Mouse (Mus musculus) frontal cortex, adult (tissue): Measurements from ENCODE around the gene Aurkb.

Experiments
- ATAC-seq: cut with Nextera tagmentation; 2 replicates; pipeline ENCODE4 v1.9.2; 2017; ENCODE audit warnings: mild to moderate bottlenecking, moderate library complexity, mixed read lengths; ENCODE audit not compliant: low TSS enrichment

The Aurkb gene

DNA sequence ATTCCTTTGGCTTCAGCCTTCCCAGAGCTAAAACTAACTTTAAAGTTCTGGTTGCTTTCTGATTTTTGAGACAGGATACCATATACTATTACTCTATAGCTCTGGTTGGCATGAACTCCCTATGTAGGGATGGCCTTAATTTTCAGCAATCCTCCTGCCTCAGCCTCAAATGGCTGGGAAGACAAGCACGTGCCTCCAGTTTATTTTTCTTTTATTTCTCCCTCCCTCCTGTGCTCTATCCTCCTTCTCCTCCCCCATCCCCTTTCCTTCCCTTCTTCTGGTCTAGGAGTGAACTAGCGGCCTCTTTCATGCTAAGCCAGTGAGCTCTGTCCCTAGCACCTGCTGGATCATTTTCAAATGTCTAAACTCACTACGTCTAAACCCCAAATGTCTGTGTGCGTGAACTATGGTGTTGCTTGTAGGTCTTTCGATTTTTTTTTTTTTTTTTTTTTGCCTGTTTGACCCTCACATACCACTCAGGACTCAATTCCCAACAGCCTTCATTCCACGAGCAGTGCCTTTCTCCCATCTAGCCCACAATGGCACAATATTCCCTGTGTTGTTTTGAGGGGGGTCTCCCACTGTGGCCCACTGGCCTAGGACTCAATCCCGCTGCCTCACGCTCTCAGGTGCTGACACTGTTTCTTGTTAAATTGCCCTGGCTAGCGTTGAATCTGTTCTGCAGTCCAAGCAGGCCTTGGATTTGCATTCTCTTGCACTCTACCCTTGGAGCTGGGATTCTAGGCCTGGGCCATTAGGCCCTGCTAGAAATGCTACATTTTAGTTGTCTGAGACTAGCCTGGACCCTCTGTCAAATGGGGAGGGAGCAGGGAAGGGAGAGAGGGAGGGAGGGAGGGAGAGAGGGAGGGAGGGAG, 19.0 kb downstream of the Aurkb start:
- no peak for ATAC-seq

GRCm38 (mm10) chr11:69065394-69065925, 20.0 kb downstream of the Aurkb start:
- ATAC-seq = no peak

- peak; percentile 20; the same call in 1 of the 2 replicates for ATAC-seq
Observed at GRCm38 (mm10) chr11:69066163-69066861, 20.9 kb downstream of the Aurkb start.

GRCm38 (mm10) chr11:69066956-69067355, 21.5 kb downstream of the Aurkb start:
- ATAC-seq = no peak

DNA sequence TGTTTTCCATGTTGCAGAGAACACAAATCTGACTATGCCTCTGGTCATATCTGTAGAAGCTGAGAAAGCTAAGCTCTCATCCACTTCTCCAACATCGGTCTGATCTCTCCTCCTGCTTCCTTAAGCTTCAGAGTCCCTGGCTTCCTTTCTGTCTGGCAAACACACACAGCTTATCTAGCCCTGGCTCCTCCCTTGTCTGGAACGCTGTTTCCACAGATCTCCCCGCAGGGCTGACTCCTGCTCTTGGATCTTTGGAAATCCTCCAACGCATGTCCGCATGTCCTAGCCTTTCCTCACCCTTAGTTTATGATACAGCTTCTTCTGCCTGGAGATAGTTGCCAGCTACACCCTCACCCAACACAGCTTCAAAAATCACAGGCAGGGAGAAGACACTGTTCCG, 22.2 kb downstream of the Aurkb start:
- ATAC-seq = no peak

DNA sequence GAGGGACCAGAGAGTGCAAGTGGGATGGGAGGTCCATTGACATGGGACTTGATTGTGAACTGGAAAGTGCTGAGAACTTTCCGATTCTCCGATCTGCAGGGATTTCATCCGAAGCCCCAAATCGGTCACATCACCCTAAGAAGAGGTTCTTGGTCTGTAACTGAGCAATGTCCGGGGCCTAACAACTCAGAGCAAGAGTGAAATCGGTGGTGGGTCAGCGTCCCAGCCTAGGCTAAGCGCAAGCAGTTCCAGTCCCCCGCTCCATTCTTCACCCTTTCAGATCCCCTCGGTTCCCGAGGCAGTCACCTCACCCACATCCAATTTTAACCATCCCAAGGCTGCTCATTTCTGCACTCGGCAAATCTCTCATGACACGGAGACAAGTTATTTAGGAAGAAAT, 24.6 kb downstream of the Aurkb start:
- no peak for ATAC-seq

DNA sequence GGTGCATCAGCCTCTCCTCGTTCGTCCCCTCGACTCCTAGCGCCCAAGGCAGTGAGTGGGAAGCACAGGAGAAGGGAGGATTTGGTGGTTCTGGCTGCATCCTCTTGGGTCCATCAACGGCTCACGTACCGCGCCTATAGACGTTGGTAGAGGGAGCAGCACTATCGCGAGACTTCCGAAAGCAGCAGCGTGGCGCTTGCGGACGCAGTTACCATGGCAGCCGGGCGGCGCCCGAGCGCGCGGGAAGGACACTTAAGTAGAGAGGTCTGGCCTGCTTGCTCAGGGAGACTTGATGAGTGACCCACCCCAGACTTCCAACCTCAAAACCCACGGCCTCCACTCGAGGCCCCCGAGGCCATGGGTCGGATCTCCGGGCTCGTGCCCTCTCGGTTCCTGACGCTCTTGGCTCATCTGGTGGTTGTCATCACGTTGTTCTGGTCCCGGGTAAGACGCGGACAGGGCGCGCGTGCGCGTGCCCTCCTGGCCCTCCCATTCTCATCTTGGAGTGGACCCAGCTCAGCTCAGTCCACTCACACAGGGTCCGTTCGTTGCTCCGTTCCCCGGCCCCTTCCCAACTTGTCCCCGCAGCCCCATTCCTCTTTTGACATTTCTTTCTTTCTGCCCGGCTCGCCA, 25.3 kb downstream of the Aurkb start, which contains the start of gene Tmem107:
TSS of gene Tmem107 (plus strand) at position 217 of the 633 bp plus-strand sequence.
- peak; percentile 79 for ATAC-seq

- no peak for ATAC-seq
Observed at GRCm38 (mm10) chr11:69071262-69071661, 25.8 kb downstream of the Aurkb start.

- ATAC-seq = no peak
Observed at GRCm38 (mm10) chr11:69072234-69072633, 26.8 kb downstream of the Aurkb start.

DNA sequence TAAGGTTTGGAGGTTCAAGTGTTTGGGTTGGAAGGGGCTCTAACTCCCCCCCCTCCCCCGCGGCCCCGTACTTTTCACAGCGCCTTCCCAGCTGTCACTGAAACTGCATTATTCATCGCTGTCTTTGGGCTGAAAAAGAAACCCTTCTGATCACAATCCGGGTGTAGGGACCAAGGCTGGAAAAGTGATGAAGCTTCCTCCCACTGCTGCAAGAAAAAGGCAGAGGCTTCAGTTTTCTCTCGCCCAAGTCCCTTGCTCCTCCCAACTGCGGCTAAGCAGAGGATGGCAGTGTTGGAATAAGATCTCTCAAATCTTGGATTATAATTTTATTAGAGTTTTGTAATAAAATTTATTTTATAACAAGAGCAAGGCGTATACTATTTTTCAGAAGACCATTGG, 27.2 kb downstream of the Aurkb start:
- ATAC-seq = peak; percentile 21; the same call in 1 of the 2 replicates

GRCm38 (mm10) chr11:69073065-69073888, 27.8 kb downstream of the Aurkb start:
- peak; percentile 31; the same call in 1 of the 2 replicates for ATAC-seq

DNA sequence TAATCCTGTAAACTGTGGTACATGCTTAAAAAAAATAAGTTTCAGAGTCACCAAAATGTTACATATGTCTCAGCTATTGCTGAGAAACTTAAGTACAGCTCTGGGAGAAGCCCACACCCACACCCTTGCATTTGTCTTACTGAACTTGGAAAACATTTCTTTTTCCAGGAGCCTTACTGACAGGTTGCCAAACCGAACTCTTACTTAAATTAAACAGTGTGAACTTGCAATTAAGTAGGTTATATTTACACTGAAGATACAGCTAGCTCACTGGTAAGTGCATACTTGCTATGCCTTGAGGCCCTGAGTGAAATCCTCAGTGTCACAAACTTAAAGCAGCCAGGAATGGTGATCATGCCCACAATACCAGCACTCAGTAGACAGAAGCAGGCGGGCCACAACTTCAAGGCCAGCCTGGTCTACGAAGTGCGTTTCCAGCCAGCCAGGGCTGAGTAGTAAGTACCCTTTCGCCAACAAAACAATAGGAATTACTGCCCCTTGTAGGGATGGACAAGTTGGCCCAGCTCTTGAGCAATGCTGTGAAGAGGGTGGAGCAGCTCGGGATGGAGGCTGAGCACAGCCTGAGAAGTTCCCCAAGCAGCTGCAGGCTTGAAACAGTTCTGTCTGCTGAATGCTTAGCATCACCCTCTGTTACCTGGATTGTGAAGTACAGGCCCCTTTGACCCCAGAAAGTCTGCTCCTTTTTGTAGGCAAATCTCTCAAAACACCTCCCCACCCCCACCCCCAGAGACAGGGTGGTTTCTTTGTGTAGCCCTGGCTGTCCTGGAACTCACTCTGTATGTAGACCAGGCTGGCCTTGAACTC, 28.7 kb downstream of the Aurkb start:
- no peak for ATAC-seq

GRCm38 (mm10) chr11:69074776-69075069, 29.3 kb downstream of the Aurkb start:
- no peak for ATAC-seq

DNA sequence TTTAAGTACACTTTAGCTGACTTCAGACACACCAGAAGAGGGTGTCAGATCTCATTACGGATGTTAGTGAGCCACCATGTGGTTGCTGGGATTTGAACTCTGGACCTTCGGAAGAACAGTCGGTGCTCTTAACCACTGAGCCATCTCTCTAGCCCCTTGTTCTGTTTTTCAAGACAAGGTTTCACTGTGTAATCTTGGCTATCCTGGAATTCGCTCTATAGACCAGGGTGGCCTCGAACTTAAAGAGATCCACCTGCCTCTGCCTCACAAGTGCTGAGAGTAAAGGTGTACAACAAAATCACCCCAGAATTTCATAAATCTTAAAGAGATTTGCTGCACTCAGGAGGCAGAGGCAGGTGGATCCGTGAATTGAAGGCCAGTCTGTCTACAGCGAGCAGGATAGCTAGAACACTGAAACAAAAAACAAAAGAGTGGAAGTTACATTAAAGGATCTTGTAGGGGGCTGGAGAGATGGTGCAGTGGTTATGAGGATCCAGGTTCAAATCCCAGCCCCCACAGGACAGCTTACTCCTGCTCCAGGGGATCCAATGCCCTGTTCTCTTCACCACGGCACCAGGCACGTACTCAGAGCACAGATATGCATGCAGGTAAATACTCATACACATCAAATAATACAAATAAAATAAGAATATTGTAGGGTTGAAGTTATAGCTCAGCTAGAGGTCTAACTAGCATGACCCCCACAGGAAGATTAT, 30.5 kb downstream of the Aurkb start:
- ATAC-seq = no peak

DNA sequence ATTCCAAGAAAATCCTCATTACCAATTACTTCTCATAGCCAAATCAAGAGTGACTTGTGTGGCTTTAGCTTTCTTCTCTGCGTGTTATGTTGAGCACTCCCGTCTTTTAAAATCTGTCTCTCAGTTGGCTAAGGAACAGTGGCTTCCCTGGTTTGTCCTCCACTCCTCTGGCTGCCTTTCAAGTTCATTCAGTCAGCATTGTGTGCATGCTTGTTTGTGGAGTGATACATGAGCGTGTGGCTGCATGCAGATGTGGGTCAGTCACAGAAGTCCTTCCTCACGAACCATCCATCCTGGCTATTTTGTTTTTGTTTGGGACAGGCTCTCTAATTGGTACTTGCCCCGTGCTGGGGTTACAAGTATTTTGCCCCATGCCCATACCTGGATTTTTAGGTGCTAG, 31.1 kb downstream of the Aurkb start:
- no peak for ATAC-seq

GRCm38 (mm10) chr11:69077316-69077715, 31.9 kb downstream of the Aurkb start:
- no peak for ATAC-seq

DNA sequence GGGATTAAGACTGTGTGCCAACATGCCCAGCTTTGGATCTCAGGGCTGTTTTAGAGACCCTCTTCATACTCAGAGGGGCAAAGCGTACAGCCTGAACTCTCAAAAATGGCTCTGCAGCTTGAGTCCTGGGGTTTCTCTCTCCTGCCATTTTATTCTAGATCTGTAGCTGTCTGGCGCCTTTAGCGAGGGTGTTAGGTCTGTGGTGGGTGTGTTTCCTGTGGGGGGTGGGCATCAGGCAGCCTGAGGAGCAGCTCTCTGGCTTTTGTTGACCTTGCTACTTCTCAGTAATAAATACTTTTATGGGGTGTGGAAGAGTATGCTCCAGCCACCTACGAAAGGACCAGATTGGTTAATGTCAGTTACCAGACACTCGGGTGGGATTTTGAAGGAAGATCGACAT, 32.6 kb downstream of the Aurkb start:
- ATAC-seq = no peak

- no peak for ATAC-seq
Observed at GRCm38 (mm10) chr11:69078805-69079438, 33.5 kb downstream of the Aurkb start.

GRCm38 (mm10) chr11:69080102-69080854, 34.8 kb downstream of the Aurkb start:
- no peak for ATAC-seq
